Mouse (Mus musculus) intestine, embryonic 14.5 days (tissue): ENCODE data around the gene Pigc. TPM values are rescaled to one million over a fixed set of nuclear protein-coding genes. Genes with fewer than 3 reads are reported as not detected.

ENCODE experiments used
- ATAC-seq: fragments of 200-750 bp; cut with Nextera tagmentation; replicated peaks from 2 replicates; pipeline ENCODE4 v1.8.0; 2017; ENCODE audit warnings: low read depth, moderate number of reproducible peaks, moderate TSS enrichment, moderate library complexity; ENCODE audit not compliant: low FRiP score, low TSS enrichment
- DNase-seq: peaks from one replicate; pipeline ENCODE4 v3.0.0-alpha.2; 2018; ENCODE audit warnings: low spot score
- H3K27ac ChIP-seq: fragments of 300-500 bp; sonication (generic); 2 replicates; pipeline ENCODE4 v1.5.1; 2014; ENCODE audit warnings: low read depth, mild to moderate bottlenecking, control low read depth
- H3K27me3 ChIP-seq: fragments of 300-500 bp; sonication (generic); replicated peaks from 2 replicates; pipeline ENCODE4 v1.6.1; 2014; ENCODE audit warnings: low read length, control low read depth; ENCODE audit not compliant: control insufficient read depth, insufficient read depth
- H3K36me3 ChIP-seq: fragments of 300-500 bp; sonication (generic); 2 replicates; pipeline ENCODE4 v1.6.1; 2014; ENCODE audit warnings: low read length, control low read depth; ENCODE audit not compliant: control insufficient read depth, insufficient read depth
- H3K4me1 ChIP-seq: fragments of 300-500 bp; sonication (generic); replicated peaks from 2 replicates; pipeline ENCODE4 v1.6.1; 2014; ENCODE audit warnings: low read length, control low read depth, mixed read lengths; ENCODE audit not compliant: control insufficient read depth, insufficient read depth
- H3K4me2 ChIP-seq: fragments of 300-500 bp; sonication (generic); 2 replicates; pipeline ENCODE4 v1.6.1; 2014; ENCODE audit warnings: low read length
- H3K4me3 ChIP-seq: fragments of 300-500 bp; sonication (generic); 2 replicates; pipeline ENCODE4 v1.5.1; 2014; ENCODE audit warnings: low read depth, low read length, control low read depth, mixed read lengths
- H3K9ac ChIP-seq: fragments of 300-500 bp; sonication (generic); 2 replicates; pipeline ENCODE4 v1.6.1; 2014; ENCODE audit warnings: mild to moderate bottlenecking, low read length
- H3K9me3 ChIP-seq: fragments of 300-500 bp; sonication (generic); 2 replicates; pipeline ENCODE4 v1.6.1; 2016; ENCODE audit warnings: low read length, control low read depth; ENCODE audit not compliant: control insufficient read depth
- WGBS: fragments of 180-500 bp; shearing (Covaris S2); extraction: QIAGEN DNeasy Blood & Tissue Kit; methylation state at CpG from one replicate; pipeline ENCODE4 v1.1.7; 2014; 5-methylcytosine and 5-hydroxymethylcytosine counted together
- polyA plus RNA-seq: library from polyadenylated mRNA; unstranded; fragments of >200 nt; fragmentation: Nextera tagmentation; extraction: Ambion mirVana; gene quantifications from 2 replicates; pipeline ENCODE4 v1.2.1, GENCODE M21; 2014

The Pigc gene
- polyA plus RNA-seq: 37.4 and 40.3 TPM in 2 replicates

DNA sequence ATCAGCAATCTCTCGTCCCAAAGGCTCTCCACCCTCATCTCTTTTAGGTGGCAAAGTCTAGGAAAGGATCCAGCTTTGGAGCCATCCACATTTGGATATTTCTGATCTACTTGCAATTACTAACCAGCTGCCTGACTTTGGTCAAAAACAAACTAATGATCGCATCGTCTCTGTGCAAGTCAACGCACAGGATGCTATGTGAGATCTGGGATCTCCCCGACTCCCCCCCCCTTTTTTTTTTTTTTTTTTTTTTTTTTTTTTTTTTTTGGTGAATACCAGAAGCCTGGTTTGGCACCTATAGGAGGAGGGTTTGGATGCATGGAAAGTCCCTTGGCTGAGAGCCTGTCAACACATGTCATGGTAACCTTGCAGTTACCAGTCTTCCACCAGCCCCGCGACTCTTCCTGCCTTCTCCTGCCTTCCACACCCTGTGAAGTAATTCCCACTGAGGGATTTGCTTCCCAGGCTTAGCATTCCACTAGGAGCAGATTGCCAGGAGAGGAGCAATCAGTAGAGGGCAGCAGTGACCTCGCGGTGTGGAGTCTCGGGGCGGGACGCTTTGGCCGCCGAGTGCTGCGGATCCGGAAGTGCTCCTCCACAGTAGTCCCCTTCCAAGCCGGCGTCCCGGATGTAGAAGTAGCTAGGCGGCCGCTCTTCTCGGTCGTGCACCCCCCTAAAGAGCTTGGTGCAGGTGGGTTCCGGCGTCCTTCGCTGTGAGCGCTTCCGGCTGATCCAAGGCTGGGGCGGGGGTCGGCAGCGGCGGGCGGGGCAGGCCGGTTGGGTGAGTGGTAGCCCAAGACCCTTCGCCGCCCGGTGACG, at the start of gene Pigc:
Gene Pigc, plus strand, starts transcription at position 598 of the 819 bp plus-strand sequence.
- peak; percentile 99 for ATAC-seq
- peaks cover 11% of the 10 kb centered on the region; the same call in 1 of the 2 replicates for H3K4me1 ChIP-seq
- H3K9ac ChIP-seq: peak within 1 kb of the TSS; percentile 73
- H3K27me3 ChIP-seq: no peaks in the 10 kb centered on the region
- DNase-seq: peak; percentile 90
- WGBS: 3% methylated on average over 38 of the region's 38 CpGs
- H3K9me3 ChIP-seq: no peaks in the 10 kb centered on the region
- H3K27ac ChIP-seq: peak within 1 kb of the TSS; percentile 64
- peak within 1 kb of the TSS; percentile 69 for H3K4me3 ChIP-seq
- H3K4me2 ChIP-seq: peak within 1 kb of the TSS; percentile 63
- H3K36me3 ChIP-seq: 0 out of 2 replicates have a peak, but pooled peaks cover 7% of the 10 kb centered on the region

DNA sequence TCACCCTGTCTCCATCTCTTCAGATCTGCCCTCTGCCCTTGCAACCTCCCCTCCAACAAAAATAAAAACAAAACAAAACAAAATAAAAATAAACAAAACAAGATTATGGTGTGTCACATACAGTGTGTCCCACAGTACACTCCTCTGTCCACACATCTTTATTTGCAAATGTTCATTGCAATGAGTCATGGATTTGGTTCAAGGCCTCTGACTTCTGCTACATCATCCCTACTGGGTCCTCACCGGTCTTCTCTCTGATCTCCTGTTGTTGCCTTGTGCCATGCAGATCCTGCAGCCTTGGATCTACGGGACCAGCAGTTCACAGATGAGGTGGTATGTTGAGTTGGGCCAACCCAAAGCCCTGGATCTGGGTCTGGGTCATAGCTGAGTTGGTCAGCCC, 49.4 kb upstream of the Pigc start:
- 91% methylated on average over 2 of the region's 2 CpGs for WGBS
- Histone ChIP-seq H3K9ac (no peak overlapping the region), H3K4me2 (no peak overlapping the region), H3K4me1 (peaks cover 16% of the 10 kb centered on the region), H3K9me3 (no peaks in the 10 kb centered on the region), H3K27ac (no peak overlapping the region), H3K4me3 (no peak overlapping the region), H3K36me3 (no peaks in the 10 kb centered on the region), H3K27me3 (no peaks in the 10 kb centered on the region)
- DNase-seq: no peak
- no peak for ATAC-seq

DNA sequence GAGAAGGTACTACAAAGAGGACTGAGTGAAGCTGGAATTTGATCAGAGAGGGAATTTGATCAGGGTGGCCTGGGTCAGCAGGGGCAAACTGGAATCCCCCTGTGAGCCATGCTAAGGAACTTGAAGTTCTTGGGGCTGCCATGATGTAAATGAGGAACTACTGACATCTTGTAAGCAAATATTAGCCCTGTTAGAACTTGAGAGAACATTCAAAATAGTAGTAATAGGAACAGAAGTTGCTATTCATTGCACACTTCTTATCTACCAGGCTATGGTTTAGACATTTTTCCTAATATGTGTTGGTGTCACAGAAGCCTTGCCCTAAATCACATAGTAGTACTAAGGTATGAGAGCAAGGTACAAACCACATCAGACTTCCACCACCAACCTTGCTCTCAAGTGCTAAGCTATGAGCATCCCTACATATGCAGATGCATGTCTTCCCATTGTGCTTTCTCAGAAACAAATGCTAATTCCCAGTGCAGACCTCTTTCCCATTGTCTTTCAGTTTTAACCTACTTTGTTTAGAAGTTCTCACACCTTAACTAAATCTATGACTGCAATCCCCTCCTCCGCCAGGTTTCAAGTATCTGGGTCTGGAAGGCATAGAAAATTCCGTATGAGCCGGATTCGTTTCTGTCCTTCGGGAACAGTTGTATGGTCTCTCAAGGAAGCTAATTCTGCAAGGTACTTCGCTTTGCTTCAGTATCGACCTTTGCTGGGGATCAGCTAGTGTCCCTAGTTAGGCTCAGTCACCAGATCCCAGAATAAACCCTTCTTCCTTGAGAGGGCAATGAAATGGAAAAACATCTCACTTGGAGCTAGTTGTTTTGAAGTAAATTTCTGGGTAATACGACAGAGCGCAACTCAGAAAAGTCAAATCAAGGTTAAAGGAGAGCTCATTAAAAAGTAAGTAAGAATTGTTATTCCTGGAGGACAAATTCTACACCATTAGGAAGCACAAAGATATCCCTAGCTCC, 48.2 kb upstream of the Pigc start:
- ATAC-seq (no peak), DNase-seq (no peak)
- H3K36me3 ChIP-seq: no peaks in the 10 kb centered on the region
- no peak overlapping the region for H3K4me2 ChIP-seq
- 86% methylated on average over 9 of the region's 9 CpGs for WGBS
- H3K4me1 ChIP-seq: peaks cover 16% of the 10 kb centered on the region
- H3K9me3 ChIP-seq: no peaks in the 10 kb centered on the region
- H3K9ac ChIP-seq: no peak overlapping the region
- no peaks in the 10 kb centered on the region for H3K27me3 ChIP-seq
- no peak overlapping the region for H3K27ac ChIP-seq
- no peak overlapping the region for H3K4me3 ChIP-seq

DNA sequence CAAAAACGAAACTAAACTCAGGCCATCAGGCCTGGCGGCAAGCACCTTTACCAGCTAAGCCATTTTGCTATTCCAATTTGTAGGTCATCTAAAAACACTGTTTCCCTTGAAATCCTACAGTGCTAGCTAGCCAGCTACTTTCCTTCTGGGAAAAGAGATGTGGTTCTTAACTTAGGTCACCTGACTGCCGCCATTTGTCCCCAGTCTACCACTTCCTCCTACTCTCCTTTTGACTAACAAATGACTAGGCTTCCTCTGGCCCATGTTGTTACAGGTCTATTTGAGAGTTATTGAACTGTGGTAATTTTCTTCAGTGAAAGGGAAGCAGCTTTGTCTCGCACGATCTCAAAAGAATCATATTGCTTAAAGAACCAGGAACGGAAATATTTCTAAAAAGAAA, 47.1 kb upstream of the Pigc start:
- H3K27ac ChIP-seq: no peak overlapping the region
- no peaks in the 10 kb centered on the region for H3K27me3 ChIP-seq
- peaks cover 11% of the 10 kb centered on the region for H3K4me1 ChIP-seq
- ATAC-seq: no peak
- WGBS: 83% methylated on average over 6 of the region's 6 CpGs
- no peak overlapping the region for H3K4me3 ChIP-seq
- H3K4me2 ChIP-seq: no peak overlapping the region
- DNase-seq: no peak
- H3K9me3 ChIP-seq: no peaks in the 10 kb centered on the region
- no peaks in the 10 kb centered on the region for H3K36me3 ChIP-seq
- no peak overlapping the region for H3K9ac ChIP-seq

DNA sequence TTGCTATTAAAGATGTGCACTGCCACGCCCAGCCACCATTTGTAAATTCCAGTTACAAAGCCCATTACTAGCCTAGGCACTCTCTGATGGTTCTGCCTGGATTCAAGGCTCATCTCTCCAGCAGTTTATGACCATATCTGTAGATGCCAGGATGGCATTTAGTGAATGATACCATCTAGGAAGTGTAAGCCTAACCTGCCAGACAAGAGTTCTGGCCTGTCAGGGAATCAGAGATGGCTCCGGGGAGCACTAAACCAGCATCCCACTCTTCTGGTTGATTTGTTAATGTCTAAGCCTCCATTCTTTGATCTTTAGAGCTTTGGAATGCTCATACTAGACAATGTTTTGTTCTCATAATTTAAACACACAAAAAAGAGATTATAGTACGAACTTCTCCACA, 44.7 kb upstream of the Pigc start:
- Histone ChIP-seq H3K9me3 (no peaks in the 10 kb centered on the region), H3K27ac (no peak overlapping the region), H3K9ac (no peak overlapping the region), H3K4me1 (0 out of 2 replicates have a peak, but pooled peaks cover 3% of the 10 kb centered on the region), H3K36me3 (no peaks in the 10 kb centered on the region), H3K4me2 (no peak overlapping the region), H3K4me3 (no peak overlapping the region), H3K27me3 (no peaks in the 10 kb centered on the region)
- no peak for DNase-seq
- WGBS: 72% methylated on average over 3 of the region's 3 CpGs
- ATAC-seq: no peak

DNA sequence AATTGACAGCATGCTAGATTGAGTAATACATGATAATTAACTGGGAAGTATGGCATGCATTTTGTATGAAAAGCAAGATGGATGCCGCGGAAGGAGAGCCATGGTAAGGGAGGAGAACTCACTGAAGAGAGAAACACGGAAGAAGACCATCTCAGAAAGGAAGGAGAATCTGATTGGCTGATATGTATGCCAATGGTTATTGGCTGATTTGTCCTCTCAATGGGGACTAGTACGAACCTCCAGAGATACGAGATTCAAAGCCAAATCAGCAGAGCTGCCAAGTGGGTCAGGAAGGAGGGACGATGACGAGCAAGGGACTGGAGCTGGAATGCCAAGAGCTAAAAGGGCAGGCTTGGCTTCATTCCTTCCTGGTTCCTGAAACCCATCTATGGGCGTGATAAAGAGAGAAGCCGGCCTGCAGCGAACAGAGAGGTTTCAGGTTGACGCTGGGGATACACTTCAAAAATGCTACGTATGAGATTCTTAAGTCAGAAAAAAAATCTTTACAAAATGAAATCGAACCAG, 43.6 kb upstream of the Pigc start:
- 88% methylated on average over 13 of the region's 13 CpGs for WGBS
- DNase-seq (no peak), ATAC-seq (no peak)
- no peak overlapping the region for H3K4me3 ChIP-seq
- no peaks in the 10 kb centered on the region for H3K27me3 ChIP-seq
- H3K36me3 ChIP-seq: no peaks in the 10 kb centered on the region
- no peaks in the 10 kb centered on the region for H3K9me3 ChIP-seq
- 0 out of 2 replicates have a peak, but pooled peaks cover 3% of the 10 kb centered on the region for H3K4me1 ChIP-seq
- H3K4me2 ChIP-seq: no peak overlapping the region
- H3K27ac ChIP-seq: no peak overlapping the region
- H3K9ac ChIP-seq: no peak overlapping the region

DNA sequence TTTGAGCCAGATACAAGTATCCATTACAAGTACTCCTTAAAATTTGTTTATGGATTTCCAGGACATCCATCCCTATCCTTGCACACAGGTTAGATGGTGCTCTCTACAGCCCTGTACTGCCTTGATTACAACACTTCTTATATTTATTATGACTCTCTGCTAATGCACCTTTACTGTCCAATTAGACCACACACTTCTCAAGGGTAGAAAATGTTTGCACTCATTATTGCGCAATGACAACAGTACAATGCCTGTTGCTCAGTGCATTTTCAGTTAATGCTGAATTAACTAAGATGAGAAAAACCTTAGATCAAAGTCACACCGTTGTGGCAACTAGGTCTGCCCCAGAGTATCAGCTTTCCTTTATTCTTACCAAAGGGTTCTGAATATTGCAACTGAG, 41.0 kb upstream of the Pigc start:
- no peaks in the 10 kb centered on the region for H3K36me3 ChIP-seq
- H3K27ac ChIP-seq: no peak overlapping the region
- no peak overlapping the region for H3K4me3 ChIP-seq
- no peaks in the 10 kb centered on the region for H3K27me3 ChIP-seq
- no peak overlapping the region for H3K9ac ChIP-seq
- no peak overlapping the region for H3K4me2 ChIP-seq
- H3K9me3 ChIP-seq: no peaks in the 10 kb centered on the region
- WGBS: 90% methylated on average over 2 of the region's 2 CpGs
- ATAC-seq: no peak
- 0 out of 2 replicates have a peak, but pooled peaks cover 3% of the 10 kb centered on the region for H3K4me1 ChIP-seq
- no peak for DNase-seq

DNA sequence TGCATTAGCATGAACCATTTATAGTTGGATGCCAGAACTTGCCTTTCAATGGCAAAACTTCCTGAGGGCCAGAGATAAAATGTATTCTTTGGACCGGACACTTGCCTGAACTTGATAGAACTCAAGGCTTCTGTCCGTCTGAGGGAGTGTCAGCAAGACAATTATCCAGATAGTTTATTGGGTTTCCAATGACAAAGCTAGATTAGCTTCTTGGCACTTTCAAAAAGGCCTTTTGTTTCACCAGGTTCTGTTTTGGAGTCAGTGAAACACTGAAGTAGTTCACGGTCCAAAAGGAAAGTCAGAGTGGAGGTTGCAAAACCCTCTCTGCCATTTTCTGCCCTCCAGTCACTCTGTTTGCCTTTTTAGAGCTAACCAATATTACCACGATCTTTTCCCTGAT, 37.7 kb upstream of the Pigc start:
- no peaks in the 10 kb centered on the region for H3K27me3 ChIP-seq
- ATAC-seq (no peak), DNase-seq (no peak)
- no peaks in the 10 kb centered on the region for H3K4me1 ChIP-seq
- WGBS: 73% methylated on average over 4 of the region's 4 CpGs
- H3K4me3 ChIP-seq: no peak overlapping the region
- no peak overlapping the region for H3K27ac ChIP-seq
- H3K9me3 ChIP-seq: no peaks in the 10 kb centered on the region
- H3K36me3 ChIP-seq: no peaks in the 10 kb centered on the region
- H3K4me2 ChIP-seq: no peak overlapping the region
- H3K9ac ChIP-seq: no peak overlapping the region
